Mouse (Mus musculus) left cerebral cortex, postnatal 14 days (tissue): ENCODE measurements at regions not wholly inside any gene's neighbourhood (a gene's known extent, or its start where the extent isn't known, plus 50 kb on each side); places are given as distances from the start of the nearest gene placed in this dataset.

Experiments
- DNase-seq, 2 experiments: peaks; one replicate each; pipeline ENCODE4 v3.0.0; 2021 to 2022; ENCODE audit warnings: low spot score in 2 of 2, mixed read lengths in 1 of 2
- intact Hi-C: fragments of 180-260 bp; cut with DNase I; formaldehyde crosslinking; loops from one replicate; pipeline ENCODE4 v1.15.1; 2025

DNA sequence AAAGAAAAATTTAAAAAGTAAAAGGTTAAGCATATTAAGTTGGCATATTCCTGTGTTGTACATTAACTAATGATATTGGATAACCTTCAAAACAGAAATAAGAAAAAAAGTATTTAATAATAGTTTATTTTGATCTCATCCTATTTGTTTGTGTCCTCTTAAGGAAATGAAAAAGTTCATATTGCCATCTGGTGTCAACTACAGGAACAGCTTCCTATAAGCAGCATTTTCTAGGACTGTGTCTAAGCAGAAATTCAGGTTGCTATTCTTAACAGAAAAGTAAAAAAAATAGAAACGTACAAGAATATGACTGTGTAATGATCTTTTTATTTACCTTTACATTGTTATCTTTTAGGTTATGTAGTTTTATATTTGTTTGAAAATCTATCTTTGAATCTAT lies 313.4 kb upstream of the G6pd2 start:
- peak in 1 of 2 experiments; percentile 9 for DNase-seq

GRCm38 (mm10) chr5:61507406-61507805 lies 301.2 kb upstream of the G6pd2 start:
- intact Hi-C loops, result no loop called here
- DNase-seq, result no peak

More for the DNA sequence above, 313.4 kb upstream of the G6pd2 start:
- intact Hi-C loops, result no loop called here

GRCm38 (mm10) chr5:61540502-61540901 lies 268.1 kb upstream of the G6pd2 start:
- intact Hi-C loops, result no loop called here
- DNase-seq, result no peak

DNA sequence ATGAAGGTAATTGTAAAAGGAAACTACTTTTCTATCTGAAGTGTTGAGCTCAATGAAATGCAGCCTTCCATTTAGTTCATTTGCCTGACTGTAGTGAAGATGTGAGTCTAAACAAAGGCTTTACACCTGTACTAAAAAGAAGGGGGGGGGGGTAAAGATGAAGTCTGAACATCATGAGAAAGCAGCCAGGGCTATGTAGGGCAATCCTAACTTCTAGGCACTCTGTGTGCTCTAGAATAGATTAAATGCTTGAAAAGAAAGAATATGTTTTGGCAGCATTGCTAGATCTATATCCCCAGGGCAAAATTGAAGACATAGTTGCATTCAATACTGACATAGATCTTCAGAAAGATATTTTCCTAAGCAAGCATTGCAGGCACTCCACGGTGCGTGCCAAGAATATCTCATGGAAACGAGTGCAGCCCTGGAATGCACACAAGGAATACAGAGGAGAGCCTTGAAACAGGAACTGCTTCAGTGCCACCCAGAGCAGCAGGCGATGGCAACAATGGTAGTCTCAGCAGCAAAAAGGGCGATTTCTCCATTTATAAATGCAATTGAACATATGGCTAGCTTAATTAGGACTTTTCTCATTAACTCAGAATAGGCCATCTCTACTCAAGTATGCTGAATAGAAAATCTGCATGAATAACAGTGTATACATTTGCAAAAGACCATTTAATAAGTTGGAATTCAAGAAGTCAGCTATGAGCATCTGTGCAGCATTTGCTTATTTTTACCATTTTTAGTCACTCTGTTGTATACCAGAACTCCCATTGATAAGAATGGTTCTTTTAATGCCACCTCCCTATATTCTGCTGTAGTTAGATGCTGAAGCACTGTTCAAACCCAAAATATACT lies 261.8 kb upstream of the G6pd2 start:
- DNase-seq, result peak; percentile 6
- intact Hi-C loops, result no loop called here

DNA sequence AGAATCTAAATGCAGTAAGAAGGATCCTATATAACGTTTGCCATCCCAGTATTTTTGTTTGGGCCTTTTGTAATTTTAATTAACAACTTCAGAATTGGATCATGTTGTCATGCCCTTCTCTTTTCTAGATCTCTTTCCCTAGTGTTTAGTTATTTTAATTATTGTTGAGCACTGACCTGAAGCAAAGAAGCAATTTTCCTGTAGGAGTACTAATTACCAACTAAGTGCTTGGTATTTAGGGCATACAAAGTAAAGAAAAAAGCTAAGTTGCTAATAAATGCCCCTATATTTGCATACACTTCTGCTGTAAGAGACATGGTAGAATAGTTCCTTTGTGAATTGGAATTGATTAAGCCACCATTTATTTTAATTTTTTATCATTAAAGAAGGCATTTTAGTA lies 255.1 kb upstream of the G6pd2 start:
- intact Hi-C loops, result no loop called here

More for the DNA sequence above, 255.1 kb upstream of the G6pd2 start:
- DNase-seq, result no peak
